Mouse (Mus musculus) c-Kit-positive CD71-positive TER-119-negative erythroid progenitor cells, embryonic 14.5 days (primary cell): Measurements from ENCODE around the gene Hspa8.
"Not testable (repeated sequence)": the region's sequence is repeated elsewhere in the genome, so short reads cannot be mapped to it uniquely, and the experiment has no call there.

Source experiments
- DNase-seq: peaks from one replicate; pipeline ENCODE4 v3.0.0-alpha.2; 2013; ENCODE audit warnings: low read depth

The Hspa8 gene

GRCm38 (mm10) chr9:40800675-40801612, at the start of gene Hspa8:
Gene Hspa8 (plus strand): TSS chr9:40800984.
- DNase-seq = peak; percentile 97

GRCm38 (mm10) chr9:40751749-40752148, 49.0 kb upstream of the Hspa8 start:
- no peak for DNase-seq

GRCm38 (mm10) chr9:40756401-40756800, 44.4 kb upstream of the Hspa8 start:
- DNase-seq = peak; percentile 35

- DNase-seq = no peak
These were observed 43.6 kb upstream of the Hspa8 start for GRCm38 (mm10) chr9:40757105-40757626.

GRCm38 (mm10) chr9:40757685-40758270, 43.0 kb upstream of the Hspa8 start:
- DNase-seq = peak; percentile 41

GRCm38 (mm10) chr9:40762354-40762753, 38.4 kb upstream of the Hspa8 start:
- no peak for DNase-seq

- no peak for DNase-seq
These were observed 35.8 kb upstream of the Hspa8 start for GRCm38 (mm10) chr9:40764887-40765580.

- no peak for DNase-seq
These were observed 35.2 kb upstream of the Hspa8 start for GRCm38 (mm10) chr9:40765581-40765940.

GRCm38 (mm10) chr9:40766058-40766605, 34.7 kb upstream of the Hspa8 start:
- DNase-seq = no peak

- DNase-seq = no peak
These were observed 32.8 kb upstream of the Hspa8 start for GRCm38 (mm10) chr9:40767946-40768345.

- no peak for DNase-seq
These were observed 28.5 kb upstream of the Hspa8 start for GRCm38 (mm10) chr9:40772246-40772645.

- DNase-seq = not testable (repeated sequence)
These were observed 27.6 kb upstream of the Hspa8 start for GRCm38 (mm10) chr9:40773142-40773541.

- DNase-seq = no peak
These were observed 26.9 kb upstream of the Hspa8 start for GRCm38 (mm10) chr9:40773869-40774268.

GRCm38 (mm10) chr9:40776044-40776443, 24.7 kb upstream of the Hspa8 start:
- no peak for DNase-seq

- no peak for DNase-seq
These were observed 24.1 kb upstream of the Hspa8 start for GRCm38 (mm10) chr9:40776459-40777248.

GRCm38 (mm10) chr9:40780111-40780510, 20.7 kb upstream of the Hspa8 start:
- no peak for DNase-seq

GRCm38 (mm10) chr9:40780892-40781725, 19.7 kb upstream of the Hspa8 start:
- DNase-seq = no peak

- no peak for DNase-seq
These were observed 18.8 kb upstream of the Hspa8 start for GRCm38 (mm10) chr9:40781726-40782581.

GRCm38 (mm10) chr9:40783641-40784373, 17.0 kb upstream of the Hspa8 start:
- no peak for DNase-seq
